Mouse (Mus musculus): ENCODE measurements around the gene Mtmr12.

Gene Mtmr12

GRCm38 (mm10) chr15:12271340-12271739 is 66.5 kb downstream of the Mtmr12 start:
- in situ Hi-C loops (cut with MboI, MseI): no loop called here

GRCm38 (mm10) chr15:12273325-12274052 is 68.7 kb downstream of the Mtmr12 start:
- in situ Hi-C loops (cut with MboI, MseI): no loop called here

GRCm38 (mm10) chr15:12274053-12274769 is 69.4 kb downstream of the Mtmr12 start:
- in situ Hi-C loops (cut with MboI, MseI): no loop called here

- in situ Hi-C loops (cut with MboI, MseI): loop anchor here in 1 of 2 experiments (25.0 kb wide), 1 partner anchor 488 kb away; no protein-coding TSS in a partner anchor
These were observed 70.3 kb downstream of the Mtmr12 start for GRCm38 (mm10) chr15:12275091-12275623.

GRCm38 (mm10) chr15:12279816-12280215 is 75.0 kb downstream of the Mtmr12 start:
- in situ Hi-C loops (cut with MboI, MseI): loop anchor here in 1 of 2 experiments (25.0 kb wide), 1 partner anchor 493 kb away; no protein-coding TSS in a partner anchor

GRCm38 (mm10) chr15:12284794-12285534 is 80.1 kb downstream of the Mtmr12 start:
- in situ Hi-C loops (cut with MboI, MseI): loop anchor here in 1 of 2 experiments (25.0 kb wide), 1 partner anchor 498 kb away; no protein-coding TSS in a partner anchor

DNA sequence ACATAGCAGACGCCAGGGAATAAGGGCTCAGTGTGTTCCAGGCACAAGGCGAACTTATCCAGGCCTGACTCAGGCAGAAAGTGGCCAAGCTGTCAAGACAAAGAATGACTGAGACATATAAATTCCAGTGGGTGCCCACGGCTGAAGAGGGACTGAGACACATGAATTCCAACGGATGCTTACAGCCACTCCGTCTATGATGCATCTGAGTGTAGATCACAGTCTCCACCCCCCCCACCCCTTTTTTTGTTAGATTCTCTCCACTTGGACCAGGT is 80.6 kb downstream of the Mtmr12 start:
- in situ Hi-C loops (cut with MboI, MseI): loop anchor here in 1 of 2 experiments (25.0 kb wide), 1 partner anchor 498 kb away; no protein-coding TSS in a partner anchor

DNA sequence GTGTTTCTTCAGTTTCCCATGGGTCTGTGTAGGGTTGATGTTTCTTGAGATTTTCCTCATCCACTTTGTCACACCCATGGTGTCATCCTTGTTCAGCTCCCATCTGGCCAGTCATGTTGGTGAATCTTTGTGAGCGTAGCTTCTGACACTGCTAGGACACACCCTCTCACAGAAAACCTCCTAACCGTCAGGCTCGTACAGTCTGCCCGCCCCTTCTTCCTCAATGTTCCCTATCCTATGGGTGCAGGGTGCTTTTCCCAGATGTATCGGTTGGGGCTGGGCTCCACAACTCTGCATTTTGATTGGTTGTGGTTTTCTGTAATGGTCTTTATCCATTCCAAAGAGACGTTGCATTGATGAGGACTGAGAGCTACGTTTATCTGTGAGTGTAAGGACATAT is 85.5 kb downstream of the Mtmr12 start:
- in situ Hi-C loops (cut with MboI, MseI): loop anchor here in 1 of 2 experiments (25.0 kb wide), 1 partner anchor 503 kb away; no protein-coding TSS in a partner anchor

- in situ Hi-C loops (cut with MboI, MseI): loop anchor here in 1 of 2 experiments (25.0 kb wide), 1 partner anchor 504 kb away; no protein-coding TSS in a partner anchor
These were observed 86.9 kb downstream of the Mtmr12 start for GRCm38 (mm10) chr15:12291757-12292156.

GRCm38 (mm10) chr15:12296228-12296627 is 91.4 kb downstream of the Mtmr12 start:
- in situ Hi-C loops (cut with MboI, MseI): loop anchor here in 1 of 2 experiments (25.0 kb wide), 1 partner anchor 509 kb away; no protein-coding TSS in a partner anchor

- in situ Hi-C loops (cut with MboI, MseI): loop anchor here in 1 of 2 experiments (25.0 kb wide), 1 partner anchor 511 kb away; no protein-coding TSS in a partner anchor
These were observed 93.5 kb downstream of the Mtmr12 start for GRCm38 (mm10) chr15:12298231-12298737.

DNA sequence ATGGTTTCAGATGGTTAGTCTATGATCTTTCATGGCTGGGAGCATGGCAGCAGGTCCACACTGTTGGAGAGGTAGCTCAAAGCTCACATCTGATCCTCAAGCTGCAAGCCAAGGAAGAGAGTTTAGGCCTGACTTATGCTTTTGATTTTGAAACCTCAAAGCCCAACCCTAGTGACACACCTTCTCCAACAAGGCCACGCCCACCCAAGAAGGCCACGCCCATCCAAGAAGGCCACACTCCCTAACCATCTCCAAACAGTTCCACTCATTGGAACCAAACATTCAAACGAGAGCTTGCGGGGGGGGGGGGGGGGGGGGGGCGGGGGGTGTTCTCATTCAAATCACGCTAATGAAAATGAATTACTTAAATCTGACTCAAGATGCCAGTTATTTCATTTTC is 96.9 kb downstream of the Mtmr12 start:
- in situ Hi-C loops (cut with MboI, MseI): loop anchor here in 1 of 2 experiments (25.0 kb wide), 1 partner anchor 314 kb away; the partner anchor contains the start of gene Sub1

GRCm38 (mm10) chr15:12306188-12307071 is 101.6 kb downstream of the Mtmr12 start:
- in situ Hi-C loops (cut with MboI, MseI): loop anchor here in 1 of 2 experiments (25.0 kb wide), 1 partner anchor 319 kb away; the partner anchor contains the start of gene Sub1

DNA sequence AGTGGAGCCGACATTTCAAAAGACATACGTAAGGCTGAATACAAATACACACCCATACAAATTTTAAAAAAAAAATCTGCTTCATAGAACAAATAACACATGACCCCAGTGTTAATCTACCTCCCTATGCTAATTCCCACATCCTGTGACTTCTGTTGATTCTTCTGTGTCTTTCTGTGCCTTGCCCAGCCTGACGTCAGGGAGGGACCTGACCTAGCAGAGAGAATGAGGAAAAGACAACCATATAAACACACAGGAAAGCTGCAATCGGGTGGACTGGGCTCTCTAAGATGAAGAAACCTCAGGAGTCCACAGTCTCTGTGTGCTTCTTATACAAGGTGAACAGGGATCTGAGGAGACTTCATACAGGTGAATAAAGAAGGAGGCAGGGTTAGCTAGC is 102.3 kb downstream of the Mtmr12 start:
- in situ Hi-C loops (cut with MboI, MseI): loop anchor here in 1 of 2 experiments (25.0 kb wide), 1 partner anchor 320 kb away; the partner anchor contains the start of gene Sub1

DNA sequence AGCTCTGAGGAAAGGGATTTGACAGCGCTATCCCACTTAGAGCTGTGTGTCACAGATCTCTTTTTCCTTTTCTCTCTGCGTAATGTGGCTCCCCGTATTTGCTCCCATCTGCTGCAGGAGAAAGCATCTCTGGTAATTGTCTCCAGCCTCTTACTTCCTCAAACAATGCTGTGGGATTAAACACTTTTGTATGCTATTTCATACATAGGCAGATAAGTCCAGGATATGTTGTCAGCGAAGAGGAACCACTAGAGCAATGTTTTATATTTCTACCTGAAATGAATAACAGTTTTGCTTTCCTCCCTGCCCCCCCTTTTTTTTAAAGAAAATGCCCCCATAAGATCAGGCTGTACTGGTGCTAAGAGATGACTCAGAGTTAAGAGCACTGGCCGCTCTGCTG is 103.7 kb downstream of the Mtmr12 start:
- in situ Hi-C loops (cut with MboI, MseI): loop anchor here in 1 of 2 experiments (25.0 kb wide), 1 partner anchor 321 kb away; the partner anchor contains the start of gene Sub1

DNA sequence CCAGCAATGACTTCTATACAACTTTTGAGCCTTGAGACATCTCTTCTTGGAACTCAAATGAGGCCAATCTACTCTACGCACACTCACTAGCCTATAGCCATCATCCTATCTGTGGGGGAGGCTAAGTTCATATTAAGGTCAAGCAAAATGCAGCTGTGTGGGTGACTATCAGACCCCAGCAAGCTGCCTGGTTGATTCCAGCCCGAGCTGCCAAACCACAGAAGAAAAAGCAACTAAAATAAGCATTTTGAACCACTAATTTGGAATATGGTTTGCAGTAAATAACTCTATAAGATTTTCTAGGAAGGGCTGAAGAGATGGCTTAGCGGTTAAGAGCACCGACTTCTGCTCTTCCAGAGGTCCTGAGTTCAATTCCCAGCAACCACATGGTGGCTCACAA is 105.8 kb downstream of the Mtmr12 start:
- in situ Hi-C loops (cut with MboI, MseI): loop anchor here in 1 of 2 experiments (25.0 kb wide), 1 partner anchor 323 kb away; the partner anchor contains the start of gene Sub1

- in situ Hi-C loops (cut with MboI, MseI): loop anchor here in 1 of 2 experiments (25.0 kb wide), 1 partner anchor 324 kb away; the partner anchor contains the start of gene Sub1
These were observed 106.6 kb downstream of the Mtmr12 start for GRCm38 (mm10) chr15:12311465-12311864.

- in situ Hi-C loops (cut with MboI, MseI): loop anchor here in 1 of 2 experiments (25.0 kb wide), 1 partner anchor 326 kb away; the partner anchor contains the start of gene Sub1
These were observed 108.4 kb downstream of the Mtmr12 start for GRCm38 (mm10) chr15:12313255-12313654.

GRCm38 (mm10) chr15:12314584-12314983 is 109.8 kb downstream of the Mtmr12 start:
- in situ Hi-C loops (cut with MboI, MseI): loop anchor here in 1 of 2 experiments (25.0 kb wide), 1 partner anchor 327 kb away; the partner anchor contains the start of gene Sub1

Measured in T-helper 17 cell (primary cell).